Mouse (Mus musculus): ENCODE measurements around the gene Ubald2.

GRCm38 (mm10) chr11:116439269-116440240 lies 5.7 kb downstream of the Ubald2 start:
- TF ChIP-seq CTCF (IDR thresholded peaks at IDR 0.05; ENCODE audit: low read depth) (no peak), EP300 (IDR thresholded peaks at IDR 0.05; ENCODE audit: low read depth) (no peak)
